Mouse (Mus musculus) subcutaneous adipose tissue, adult 2 months (tissue): Measurements from ENCODE around the gene Cped1. TPM values are rescaled to one million over a fixed set of nuclear protein-coding genes. Genes with fewer than 3 reads are reported as not detected.

ENCODE experiments used
- polyA plus RNA-seq: library from polyadenylated mRNA; depleted of rRNA; stranded (reverse); fragments of >200 nt; gene quantifications from 2 replicates; pipeline ENCODE4 v1.2.3, GENCODE M21; 2012; ENCODE audit warnings: low replicate concordance; rRNA removed

The Cped1 gene
- polyA plus RNA-seq = 35.9 and 115 TPM in 2 replicates

GRCm38 (mm10) chr6:21985732-21986540 is at the start of gene Cped1:
Cped1 (plus strand) TSS chr6:21985916.

GRCm38 (mm10) chr6:21949226-21949731 is 36.4 kb upstream of the Cped1 start, which contains the start of gene Ing3:
Ing3 (plus strand) TSS chr6:21949571.

GRCm38 (mm10) chr6:22288004-22288736 is 302.5 kb downstream of the Cped1 start, which contains the start of gene Wnt16:
Wnt16 (plus strand) TSS chr6:22288227.

Other genes with a start within 250 kb of the Cped1 start
- gene Tspan12, start 133.4 kb upstream of the Cped1 start, polyA plus RNA-seq = 28.0 and 63.4 TPM in 2 replicates
- 9.0 and 9.2 TPM in 2 replicates for gene Ing3, start 36.3 kb upstream of the Cped1 start, polyA plus RNA-seq